Mouse (Mus musculus) midbrain, embryonic 12.5 days (tissue): ENCODE measurements around the gene Dctpp1. TPM values are rescaled to one million over a fixed set of nuclear protein-coding genes. Genes with fewer than 3 reads are reported as not detected.
"Not testable (repeated sequence)": the region's sequence is repeated elsewhere in the genome, so short reads cannot be mapped to it uniquely, and the experiment has no call there.

Experiments used
- ATAC-seq: fragments of 200-750 bp; cut with Nextera tagmentation; 2 replicates; pipeline ENCODE4 v1.8.0; 2017; ENCODE audit warnings: low read depth, moderate TSS enrichment, moderate library complexity; ENCODE audit not compliant: low FRiP score
- H3K27ac ChIP-seq: fragments of 300-500 bp; sonication (generic); replicated peaks from 2 replicates; pipeline ENCODE4 v1.5.1; 2016; ENCODE audit warnings: mild to moderate bottlenecking
- H3K27me3 ChIP-seq: fragments of 300-500 bp; sonication (generic); 2 replicates; pipeline ENCODE4 v1.6.1; 2016; ENCODE audit warnings: mild to moderate bottlenecking
- H3K36me3 ChIP-seq: fragments of 300-500 bp; sonication (generic); 2 replicates; pipeline ENCODE4 v1.6.1; 2016
- H3K4me1 ChIP-seq: fragments of 300-500 bp; sonication (generic); 2 replicates; pipeline ENCODE4 v1.6.1; 2016
- H3K4me2 ChIP-seq: fragments of 300-500 bp; sonication (generic); replicated peaks from 2 replicates; pipeline ENCODE4 v1.6.1; 2016; ENCODE audit warnings: mild to moderate bottlenecking, moderate library complexity
- H3K4me3 ChIP-seq: fragments of 300-500 bp; sonication (generic); 2 replicates; pipeline ENCODE4 v1.5.1; 2016; ENCODE audit warnings: mild to moderate bottlenecking
- H3K9ac ChIP-seq: fragments of 300-500 bp; sonication (generic); replicated peaks from 2 replicates; pipeline ENCODE4 v1.6.1; 2016; ENCODE audit warnings: mild to moderate bottlenecking, moderate library complexity
- H3K9me3 ChIP-seq: fragments of 300-500 bp; sonication (generic); 2 replicates; pipeline ENCODE4 v1.6.1; 2016; ENCODE audit warnings: mild to moderate bottlenecking
- WGBS: fragments of 180-500 bp; shearing (Covaris S2); methylation state at CpG from one replicate; pipeline ENCODE4 v1.1.7; 2016; 5-methylcytosine and 5-hydroxymethylcytosine counted together
- polyA plus RNA-seq: library from polyadenylated mRNA; unstranded; fragments of >200 nt; fragmentation: Nextera tagmentation; extraction: Ambion mirVana; gene quantifications from 2 replicates; pipeline ENCODE4 v1.2.1, GENCODE M21; 2016

Gene Dctpp1
- polyA plus RNA-seq, 1 experiment from 2014 or later: 174 TPM

DNA sequence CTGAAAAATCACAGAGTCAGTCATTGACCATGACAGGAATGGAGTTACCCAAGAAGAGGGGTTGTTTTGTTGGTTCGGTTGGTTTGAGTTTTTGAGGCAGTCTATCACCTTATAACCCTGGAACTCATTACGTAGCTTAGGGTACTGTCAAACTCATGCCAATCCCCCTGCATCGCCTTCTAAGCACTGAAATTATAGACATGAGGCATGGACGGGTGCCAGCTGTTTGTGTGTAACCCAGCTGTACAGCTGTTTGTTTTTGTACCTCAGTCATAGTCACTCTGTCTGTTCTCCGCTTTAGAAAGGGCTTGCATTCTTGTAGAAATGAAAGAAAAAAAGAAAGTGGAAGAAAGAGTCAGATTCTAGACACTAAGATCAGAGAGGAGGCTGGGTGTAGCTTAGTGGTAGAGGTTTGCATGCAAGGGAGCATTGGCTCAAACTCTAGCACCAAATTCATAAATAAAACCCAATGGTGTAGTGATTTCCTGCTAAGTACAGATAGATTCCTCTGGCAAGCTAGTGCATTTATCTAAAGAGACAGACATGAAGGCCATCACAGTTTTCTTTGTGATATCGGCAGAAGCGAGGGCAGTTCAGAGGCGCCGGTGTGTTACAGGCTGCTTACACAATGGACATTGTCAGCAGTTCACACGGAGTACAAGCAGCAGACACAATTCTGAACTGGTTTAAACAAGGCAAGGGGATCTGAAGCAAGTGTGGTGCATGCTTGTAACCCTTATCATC, 1.9 kb upstream of the Dctpp1 start:
- Histone ChIP-seq H3K36me3 (peaks cover 12% of the 10 kb centered on the region; the same call in 1 of the 2 replicates), H3K4me3 (no peak overlapping the region), H3K9me3 (no peaks in the 10 kb centered on the region), H3K4me2 (no peak overlapping the region), H3K9ac (no peak overlapping the region), H3K4me1 (peaks cover 20% of the 10 kb centered on the region), H3K27ac (no peak overlapping the region), H3K27me3 (no peaks in the 10 kb centered on the region)
- 82% methylated on average over 10 of the region's 10 CpGs for WGBS
- no peak for ATAC-seq

GRCm38 (mm10) chr7:127259186-127259905, 1.2 kb downstream of the Dctpp1 start:
- 76% methylated on average over 8 of the region's 8 CpGs for WGBS
- H3K4me3 ChIP-seq: peak overlapping the region; percentile 74
- no peak overlapping the region; the same call in 1 of the 2 replicates for H3K9ac ChIP-seq
- H3K9me3 ChIP-seq: no peaks in the 10 kb centered on the region
- H3K27ac ChIP-seq: no peak overlapping the region
- H3K4me1 ChIP-seq: peaks cover 30% of the 10 kb centered on the region
- ATAC-seq: no peak
- peak overlapping the region; percentile 90 for H3K4me2 ChIP-seq
- H3K27me3 ChIP-seq: no peaks in the 10 kb centered on the region
- H3K36me3 ChIP-seq: peaks cover 25% of the 10 kb centered on the region

DNA sequence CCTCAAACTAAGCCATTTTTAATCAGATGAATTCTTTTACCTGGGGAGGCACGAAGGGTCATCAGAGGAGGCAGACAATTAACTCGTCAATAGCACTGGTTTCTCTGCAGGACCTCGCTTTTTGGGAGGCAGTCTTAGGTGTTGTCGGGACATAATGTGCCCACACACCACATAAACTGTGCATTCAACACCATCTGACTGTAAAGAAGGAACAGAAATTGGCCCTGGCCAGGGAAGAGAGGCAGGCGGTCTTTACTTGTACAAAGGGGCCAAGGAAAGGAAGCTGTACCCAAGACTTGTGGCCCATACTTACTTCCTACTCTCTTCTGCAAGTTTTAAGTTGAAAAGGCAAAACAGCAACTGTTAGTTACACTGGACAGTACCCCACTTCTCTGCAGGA, 4.0 kb downstream of the Dctpp1 start:
- 94% methylated on average over 5 of the region's 5 CpGs for WGBS
- no peak for ATAC-seq
- Histone ChIP-seq H3K4me2 (no peak overlapping the region), H3K27me3 (no peaks in the 10 kb centered on the region), H3K4me1 (peaks cover 32% of the 10 kb centered on the region), H3K4me3 (no peak overlapping the region), H3K9ac (no peak overlapping the region), H3K9me3 (no peaks in the 10 kb centered on the region), H3K27ac (no peak overlapping the region), H3K36me3 (peaks cover 25% of the 10 kb centered on the region)

GRCm38 (mm10) chr7:127255965-127256364, 4.5 kb downstream of the Dctpp1 start:
- H3K36me3 ChIP-seq: peaks cover 27% of the 10 kb centered on the region
- no peak overlapping the region for H3K4me2 ChIP-seq
- peaks cover 28% of the 10 kb centered on the region for H3K4me1 ChIP-seq
- H3K9me3 ChIP-seq: no peaks in the 10 kb centered on the region
- no peaks in the 10 kb centered on the region for H3K27me3 ChIP-seq
- no peak for ATAC-seq
- H3K27ac ChIP-seq: no peak overlapping the region
- H3K9ac ChIP-seq: no peak overlapping the region
- no peak overlapping the region for H3K4me3 ChIP-seq
- WGBS: 96% methylated on average over 2 of the region's 2 CpGs

DNA sequence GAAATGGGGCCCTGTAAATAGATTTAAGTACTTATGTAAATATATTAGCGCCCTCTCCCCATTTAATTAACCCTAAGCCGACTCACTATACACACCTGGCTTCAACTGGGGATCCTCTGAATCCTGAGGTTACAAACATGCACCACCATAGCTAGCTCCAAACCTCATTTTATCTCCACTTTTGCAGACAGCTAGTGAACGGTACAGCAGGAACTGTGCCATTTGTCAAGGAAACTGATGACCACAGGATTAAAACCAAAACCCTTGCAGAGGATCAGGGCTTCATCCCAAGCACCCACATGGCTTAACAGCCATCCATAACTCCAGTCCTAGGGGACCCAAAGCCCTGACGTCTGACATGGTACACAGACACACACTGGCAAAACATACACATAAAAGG, 5.5 kb downstream of the Dctpp1 start:
- ATAC-seq: no peak
- 33% methylated on average over 4 of the region's 4 CpGs for WGBS
- H3K27ac ChIP-seq: peak overlapping the region; percentile 89

DNA sequence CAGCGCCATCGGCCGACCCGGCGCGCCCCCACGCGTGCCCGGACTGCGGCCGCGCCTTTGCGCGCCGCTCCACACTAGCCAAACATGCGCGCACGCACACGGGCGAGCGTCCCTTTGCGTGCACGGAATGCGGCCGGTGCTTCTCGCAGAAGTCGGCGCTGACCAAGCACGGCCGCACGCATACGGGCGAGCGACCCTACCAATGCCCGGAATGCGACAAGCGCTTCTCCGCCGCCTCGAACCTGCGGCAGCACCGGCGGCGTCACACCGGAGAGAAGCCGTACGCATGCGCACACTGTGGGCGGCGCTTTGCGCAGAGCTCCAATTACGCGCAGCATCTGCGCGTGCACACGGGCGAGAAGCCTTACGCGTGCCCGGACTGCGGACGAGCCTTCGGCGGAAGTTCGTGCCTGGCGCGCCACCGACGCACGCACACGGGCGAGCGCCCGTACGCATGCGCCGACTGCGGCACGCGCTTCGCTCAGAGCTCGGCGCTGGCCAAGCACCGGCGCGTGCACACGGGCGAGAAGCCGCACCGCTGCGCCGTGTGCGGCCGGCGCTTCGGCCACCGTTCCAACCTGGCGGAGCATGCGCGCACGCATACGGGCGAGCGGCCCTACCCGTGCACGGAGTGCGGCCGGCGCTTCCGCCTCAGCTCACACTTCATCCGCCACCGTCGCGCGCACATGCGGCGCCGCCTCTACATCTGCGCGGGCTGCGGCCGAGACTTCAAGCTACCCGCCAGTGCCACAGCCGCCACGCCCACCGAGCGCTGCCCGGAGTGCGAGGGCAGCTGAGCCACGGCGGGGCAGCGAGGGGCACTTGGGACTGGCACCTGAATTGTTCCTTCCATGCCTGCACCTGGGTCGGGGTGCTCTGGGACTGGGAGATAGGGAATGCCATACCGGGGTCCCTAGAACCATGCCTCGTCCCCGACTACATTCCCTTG, 6.4 kb downstream of the Dctpp1 start:
- H3K36me3 ChIP-seq: peaks cover 35% of the 10 kb centered on the region
- WGBS: under 1% methylated on average over 136 of the region's 136 CpGs

More for the DNA sequence above, 5.5 kb downstream of the Dctpp1 start:
- Histone ChIP-seq H3K4me2 (peak overlapping the region; percentile 85), H3K27me3 (no peaks in the 10 kb centered on the region), H3K9me3 (no peaks in the 10 kb centered on the region), H3K4me3 (peak overlapping the region; percentile 56), H3K9ac (peak overlapping the region; percentile 70), H3K36me3 (peaks cover 27% of the 10 kb centered on the region), H3K4me1 (peaks cover 25% of the 10 kb centered on the region)

GRCm38 (mm10) chr7:127253341-127253740, 7.2 kb downstream of the Dctpp1 start:
- H3K9ac ChIP-seq: peak overlapping the region; percentile 70
- WGBS: 81% methylated on average over 6 of the region's 6 CpGs
- ATAC-seq: no peak

More for the DNA sequence above, 6.4 kb downstream of the Dctpp1 start:
- H3K27me3 ChIP-seq: no peaks in the 10 kb centered on the region
- no peaks in the 10 kb centered on the region for H3K9me3 ChIP-seq
- peak overlapping the region; percentile 85 for H3K4me2 ChIP-seq
- H3K9ac ChIP-seq: peak overlapping the region; percentile 70
- peak; percentile 92 for ATAC-seq
- peaks cover 16% of the 10 kb centered on the region for H3K4me1 ChIP-seq
- H3K27ac ChIP-seq: peak overlapping the region; percentile 89
- peak overlapping the region; percentile 56 for H3K4me3 ChIP-seq

GRCm38 (mm10) chr7:127252414-127252813, 8.1 kb downstream of the Dctpp1 start:
- no peak for ATAC-seq
- Histone ChIP-seq H3K4me3 (no peak overlapping the region), H3K27me3 (no peaks in the 10 kb centered on the region), H3K4me1 (peaks cover 13% of the 10 kb centered on the region), H3K4me2 (no peak overlapping the region), H3K9ac (no peak overlapping the region), H3K36me3 (peaks cover 24% of the 10 kb centered on the region), H3K9me3 (no peaks in the 10 kb centered on the region), H3K27ac (no peak overlapping the region)
- 92% methylated on average over 2 of the region's 2 CpGs for WGBS

More at GRCm38 (mm10) chr7:127253341-127253740, 7.2 kb downstream of the Dctpp1 start:
- Histone ChIP-seq H3K4me3 (peak overlapping the region; percentile 56), H3K27me3 (no peaks in the 10 kb centered on the region), H3K4me1 (peaks cover 13% of the 10 kb centered on the region), H3K27ac (peak overlapping the region; percentile 89), H3K36me3 (peaks cover 32% of the 10 kb centered on the region), H3K4me2 (peak overlapping the region; percentile 85), H3K9me3 (no peaks in the 10 kb centered on the region)

DNA sequence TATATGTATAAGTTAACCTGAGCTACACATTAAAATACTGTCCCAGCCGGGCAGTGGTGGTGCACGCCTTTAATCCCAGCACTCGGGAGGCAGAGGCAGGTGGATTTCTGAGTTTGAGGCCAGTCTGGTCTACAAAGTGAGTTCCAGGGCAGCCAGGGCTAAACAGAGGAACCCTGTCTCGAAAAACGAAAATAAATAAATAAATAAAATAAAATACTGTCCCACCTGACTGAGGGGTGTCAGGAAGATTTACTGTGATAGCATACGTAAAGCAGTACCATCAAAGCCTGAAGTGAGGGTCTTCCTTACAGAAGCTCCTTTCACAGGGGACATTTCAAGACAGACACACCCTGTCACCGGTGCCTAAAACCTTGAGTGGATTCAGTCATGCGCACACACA, 10.0 kb downstream of the Dctpp1 start:
- WGBS: 92% methylated on average over 8 of the region's 8 CpGs
- H3K27me3 ChIP-seq, H3K4me3 ChIP-seq, H3K9me3 ChIP-seq, H3K4me2 ChIP-seq, H3K27ac ChIP-seq, ATAC-seq, H3K9ac ChIP-seq: not testable (repeated sequence)
- H3K36me3 ChIP-seq: peaks cover 18% of the 10 kb centered on the region
- peaks cover 26% of the 10 kb centered on the region for H3K4me1 ChIP-seq

- 17% methylated on average over 24 of the region's 33 CpGs for WGBS
- peak overlapping the region; percentile 60 for H3K4me3 ChIP-seq
- peak; percentile 75; the same call in 1 of the 2 replicates for ATAC-seq
- no peaks in the 10 kb centered on the region for H3K27me3 ChIP-seq
- H3K4me1 ChIP-seq: peaks cover 28% of the 10 kb centered on the region
- H3K27ac ChIP-seq: peak overlapping the region; percentile 83
- peaks cover 16% of the 10 kb centered on the region for H3K36me3 ChIP-seq
- H3K9me3 ChIP-seq: no peaks in the 10 kb centered on the region
- peak overlapping the region; percentile 78 for H3K4me2 ChIP-seq
- peak overlapping the region; percentile 82 for H3K9ac ChIP-seq
These were observed 15.6 kb downstream of the Dctpp1 start for GRCm38 (mm10) chr7:127244658-127245510.
